Mouse (Mus musculus): ENCODE measurements at regions not wholly inside any gene's neighbourhood (a gene's known extent, or its start where the extent isn't known, plus 50 kb on each side); places are given as distances from the start of the nearest gene placed in this dataset.

- no peaks in the 10 kb centered on the region for H3K9me3 ChIP-seq
- ATAC-seq (ENCODE audit: low FRiP score, low read depth), result no peak
- WGBS, result 82% methylated on average over 9 of the region's 9 CpGs
These were observed 178.9 kb upstream of the Stt3b start for GRCm38 (mm10) chr9:115488913-115489809.

GRCm38 (mm10) chr9:115492431-115493171 lies 182.4 kb upstream of the Stt3b start:
- Histone ChIP-seq H3K36me3 (no peaks in the 10 kb centered on the region), H3K27me3 (no peaks in the 10 kb centered on the region), H3K4me3 (no peak overlapping the region), H3K4me1 (no peaks in the 10 kb centered on the region), H3K27ac (no peak overlapping the region), H3K9ac (no peak overlapping the region), H3K9me3 (no peaks in the 10 kb centered on the region), H3K4me2 (replicated peaks) (no peak overlapping the region)
- 79% methylated on average over 6 of the region's 6 CpGs for WGBS
- no peak for ATAC-seq (ENCODE audit: low FRiP score, low read depth)

More at GRCm38 (mm10) chr9:115488913-115489809, 178.9 kb upstream of the Stt3b start:
- no peak overlapping the region for H3K4me2 ChIP-seq (replicated peaks)
- H3K27ac ChIP-seq, result no peak overlapping the region
- no peaks in the 10 kb centered on the region for H3K36me3 ChIP-seq
- H3K27me3 ChIP-seq, result no peaks in the 10 kb centered on the region
- no peak overlapping the region for H3K4me3 ChIP-seq
- H3K4me1 ChIP-seq, result no peaks in the 10 kb centered on the region
- no peak overlapping the region for H3K9ac ChIP-seq

DNA sequence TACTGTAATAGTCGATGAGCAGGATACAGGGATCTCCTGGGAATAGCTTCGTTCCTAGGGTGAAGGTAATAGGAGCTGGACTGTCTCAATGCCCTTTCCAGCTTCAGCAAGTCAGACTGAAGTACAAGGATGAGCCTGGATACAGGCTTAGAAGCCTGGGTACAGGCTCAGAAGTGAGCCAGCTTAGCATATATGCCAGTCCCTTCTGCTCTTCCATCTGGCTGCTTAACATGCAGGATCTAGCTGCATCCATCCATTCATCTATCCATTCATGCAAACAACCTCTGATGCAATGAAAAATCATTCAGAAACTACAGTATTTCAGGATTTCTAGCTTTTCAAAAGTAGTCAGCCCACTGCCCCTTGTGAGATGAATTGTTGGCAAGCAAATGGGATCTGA lies 183.5 kb upstream of the Stt3b start:
- no peak for ATAC-seq (ENCODE audit: low FRiP score, low read depth)
- H3K9ac ChIP-seq, result no peak overlapping the region
- 86% methylated on average over 2 of the region's 2 CpGs for WGBS

GRCm38 (mm10) chr9:115499536-115499935 lies 189.3 kb upstream of the Stt3b start:
- Histone ChIP-seq H3K36me3 (no peaks in the 10 kb centered on the region), H3K4me3 (no peak overlapping the region), H3K9me3 (no peaks in the 10 kb centered on the region), H3K9ac (no peak overlapping the region), H3K4me1 (no peaks in the 10 kb centered on the region), H3K27me3 (no peaks in the 10 kb centered on the region), H3K27ac (no peak overlapping the region), H3K4me2 (replicated peaks) (no peak overlapping the region)
- no peak for ATAC-seq (ENCODE audit: low FRiP score, low read depth)
- WGBS, result 63% methylated on average over 3 of the region's 3 CpGs

More for the DNA sequence above, 183.5 kb upstream of the Stt3b start:
- no peaks in the 10 kb centered on the region for H3K4me1 ChIP-seq
- no peak overlapping the region for H3K27ac ChIP-seq
- no peak overlapping the region for H3K4me2 ChIP-seq (replicated peaks)
- H3K9me3 ChIP-seq, result no peaks in the 10 kb centered on the region
- H3K27me3 ChIP-seq, result no peaks in the 10 kb centered on the region
- no peak overlapping the region for H3K4me3 ChIP-seq
- H3K36me3 ChIP-seq, result no peaks in the 10 kb centered on the region

- WGBS, result 16% methylated on average over 2 of the region's 2 CpGs
- Histone ChIP-seq H3K27ac (no peak overlapping the region), H3K4me3 (no peak overlapping the region), H3K9ac (no peak overlapping the region), H3K4me2 (replicated peaks) (no peak overlapping the region), H3K4me1 (peaks cover 9% of the 10 kb centered on the region), H3K9me3 (no peaks in the 10 kb centered on the region), H3K27me3 (no peaks in the 10 kb centered on the region), H3K36me3 (no peaks in the 10 kb centered on the region)
- peak; percentile 83 for ATAC-seq (ENCODE audit: low FRiP score, low read depth)
These were observed 194.6 kb upstream of the Stt3b start for GRCm38 (mm10) chr9:115504789-115505188.

GRCm38 (mm10) chr9:115507131-115507689 lies 197.0 kb upstream of the Stt3b start:
- no peaks in the 10 kb centered on the region for H3K36me3 ChIP-seq
- no peak overlapping the region for H3K4me2 ChIP-seq (replicated peaks)
- H3K9me3 ChIP-seq, result no peaks in the 10 kb centered on the region
- H3K9ac ChIP-seq, result no peak overlapping the region
- no peak overlapping the region for H3K4me3 ChIP-seq
- WGBS, result 75% methylated on average over 7 of the region's 7 CpGs
- H3K27ac ChIP-seq, result no peak overlapping the region
- peaks cover 9% of the 10 kb centered on the region for H3K4me1 ChIP-seq
- H3K27me3 ChIP-seq, result no peaks in the 10 kb centered on the region
- no peak for ATAC-seq (ENCODE audit: low FRiP score, low read depth)

DNA sequence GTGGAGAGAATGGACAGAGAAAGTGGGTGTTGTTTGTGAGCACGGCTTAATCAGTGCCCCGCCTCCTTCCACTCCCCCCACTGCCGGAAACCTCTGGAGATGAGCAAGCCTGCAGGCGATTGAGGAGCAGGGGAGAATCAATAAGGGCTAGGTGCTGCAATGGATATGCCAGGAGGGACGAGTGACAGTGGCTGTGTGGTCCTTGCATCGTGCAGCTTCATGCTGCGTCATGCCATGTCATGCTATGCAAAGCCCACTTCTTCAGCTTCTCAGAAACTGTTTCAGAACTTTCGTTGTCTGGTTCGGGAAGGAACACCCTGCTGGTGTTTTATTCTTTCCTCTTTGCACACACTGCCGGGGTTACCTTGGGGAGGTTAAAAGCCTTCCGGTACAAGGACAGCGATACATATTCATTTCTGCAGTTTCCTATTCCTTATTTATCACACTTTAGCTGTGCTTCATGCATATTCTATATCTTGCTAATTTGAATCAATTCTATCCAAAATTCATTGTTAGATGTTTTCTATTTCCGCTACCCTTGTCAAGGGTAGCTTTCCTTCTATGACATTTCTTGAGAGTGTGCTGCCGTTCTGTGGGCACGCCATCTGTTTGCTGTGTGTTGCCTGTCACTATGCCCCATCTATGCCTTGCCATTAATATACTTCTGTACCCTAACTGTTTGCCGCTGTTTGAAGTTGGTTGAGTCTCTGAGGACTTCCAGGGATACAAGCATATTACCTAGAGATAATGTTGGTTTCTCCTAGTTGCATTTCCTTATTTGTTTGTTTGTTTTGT lies 202.8 kb upstream of the Stt3b start:
- Histone ChIP-seq H3K9me3 (peaks cover 13% of the 10 kb centered on the region; the same call in 1 of the 2 replicates), H3K4me1 (no peaks in the 10 kb centered on the region), H3K36me3 (no peaks in the 10 kb centered on the region), H3K27ac (no peak overlapping the region), H3K27me3 (no peaks in the 10 kb centered on the region), H3K4me3 (no peak overlapping the region), H3K9ac (no peak overlapping the region), H3K4me2 (replicated peaks) (no peak overlapping the region)
- WGBS, result 70% methylated on average over 16 of the region's 16 CpGs
- ATAC-seq (ENCODE audit: low FRiP score, low read depth), result no peak

DNA sequence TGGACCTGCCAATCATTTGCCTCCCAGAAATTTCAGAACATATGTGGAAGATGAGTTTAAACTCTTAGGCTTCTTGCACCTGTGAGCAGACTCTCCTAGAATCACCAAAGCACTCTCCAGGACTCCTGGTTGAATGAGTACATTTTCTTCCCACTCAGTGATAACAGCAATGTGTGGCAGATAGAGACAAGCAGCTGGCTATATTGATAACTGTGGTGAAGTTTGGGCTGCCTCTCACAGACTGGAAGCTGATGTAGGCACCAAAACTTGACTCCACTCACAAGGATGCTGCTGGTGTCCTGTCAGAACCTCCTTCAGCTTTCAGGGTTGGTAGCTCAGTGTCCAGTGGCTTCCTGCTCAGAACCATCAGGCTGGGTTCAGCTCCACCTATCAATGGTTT lies 207.7 kb upstream of the Stt3b start:
- H3K27me3 ChIP-seq, result no peaks in the 10 kb centered on the region
- no peaks in the 10 kb centered on the region for H3K36me3 ChIP-seq
- H3K4me1 ChIP-seq, result no peaks in the 10 kb centered on the region
- H3K9ac ChIP-seq, result no peak overlapping the region
- H3K9me3 ChIP-seq, result peaks cover 13% of the 10 kb centered on the region; the same call in 1 of the 2 replicates
- H3K4me2 ChIP-seq (replicated peaks), result no peak overlapping the region
- no peak for ATAC-seq (ENCODE audit: low FRiP score, low read depth)
- H3K4me3 ChIP-seq, result no peak overlapping the region
- no peak overlapping the region for H3K27ac ChIP-seq

DNA sequence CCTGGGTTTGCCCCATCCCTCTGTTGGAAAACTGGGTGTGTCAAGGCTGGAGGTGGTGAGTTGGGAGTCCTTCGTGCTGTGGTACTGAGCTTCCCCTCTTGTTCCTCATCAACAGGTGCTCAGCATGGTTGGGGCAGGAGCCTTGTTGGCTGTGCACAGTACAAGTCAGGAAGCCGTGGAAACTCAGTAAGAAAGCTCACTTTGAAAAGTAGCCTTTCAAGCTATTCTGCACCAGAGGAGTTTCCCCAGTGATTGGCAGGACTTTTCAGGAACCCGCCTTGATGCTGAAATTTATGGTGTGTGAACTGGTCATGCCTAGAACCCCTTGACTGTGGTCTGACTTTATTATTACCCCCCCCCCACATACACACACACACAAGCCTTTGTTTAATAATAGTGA lies 213.9 kb upstream of the Stt3b start:
- Histone ChIP-seq H3K36me3 (no peaks in the 10 kb centered on the region), H3K9me3 (no peaks in the 10 kb centered on the region), H3K4me2 (replicated peaks) (no peak overlapping the region), H3K4me1 (peaks cover 19% of the 10 kb centered on the region), H3K4me3 (no peak overlapping the region), H3K27ac (no peak overlapping the region; the same call in 1 of the 2 replicates), H3K9ac (no peak overlapping the region), H3K27me3 (no peaks in the 10 kb centered on the region)
- 37% methylated on average over 3 of the region's 3 CpGs for WGBS
- no peak for ATAC-seq (ENCODE audit: low FRiP score, low read depth)

DNA sequence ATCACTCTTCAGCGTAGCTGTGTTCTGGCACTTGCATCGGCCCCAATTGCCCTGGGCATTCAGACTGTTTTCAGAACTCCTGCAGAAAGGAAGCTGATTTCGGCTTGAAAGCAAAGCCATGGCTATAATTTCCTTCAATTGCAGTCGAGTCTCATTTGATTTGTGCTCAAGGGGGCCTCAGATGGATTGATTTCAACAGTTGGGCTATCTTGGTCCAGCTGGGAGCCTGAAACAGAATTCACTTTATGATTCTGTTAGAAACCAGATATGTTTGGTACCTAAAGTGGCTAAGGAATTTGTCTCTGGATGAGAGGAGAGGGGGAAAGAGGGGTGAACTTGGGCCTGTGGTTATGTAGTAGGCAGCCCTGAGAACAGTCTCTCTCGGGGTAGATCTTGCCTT lies 214.4 kb upstream of the Stt3b start:
- peak overlapping the region; percentile 28; the same call in 1 of the 2 replicates for H3K27ac ChIP-seq
- ATAC-seq (ENCODE audit: low FRiP score, low read depth), result no peak

GRCm38 (mm10) chr9:115526322-115526721 lies 216.1 kb upstream of the Stt3b start:
- no peak for ATAC-seq (ENCODE audit: low FRiP score, low read depth)
- no peaks in the 10 kb centered on the region for H3K36me3 ChIP-seq
- no peaks in the 10 kb centered on the region for H3K9me3 ChIP-seq
- H3K27me3 ChIP-seq, result no peaks in the 10 kb centered on the region
- H3K4me2 ChIP-seq (replicated peaks), result no peak overlapping the region
- no peak overlapping the region for H3K4me3 ChIP-seq
- no peak overlapping the region for H3K27ac ChIP-seq
- H3K4me1 ChIP-seq, result peaks cover 19% of the 10 kb centered on the region
- H3K9ac ChIP-seq, result no peak overlapping the region
- WGBS, result 80% methylated on average over 4 of the region's 4 CpGs

More for the DNA sequence above, 214.4 kb upstream of the Stt3b start:
- Histone ChIP-seq H3K36me3 (no peaks in the 10 kb centered on the region), H3K9ac (no peak overlapping the region), H3K4me1 (peaks cover 19% of the 10 kb centered on the region), H3K9me3 (no peaks in the 10 kb centered on the region), H3K4me3 (no peak overlapping the region), H3K4me2 (replicated peaks) (no peak overlapping the region), H3K27me3 (no peaks in the 10 kb centered on the region)
- 20% methylated on average over 5 of the region's 5 CpGs for WGBS

Measured in limb, embryonic 13.5 days (tissue).